Mouse (Mus musculus) right cerebral cortex, postnatal 25 days (tissue): ENCODE data around the gene Pde4dip.

ENCODE experiments used
- DNase-seq: peaks from one replicate; pipeline ENCODE4 v3.0.0; 2022

The Pde4dip gene

DNA sequence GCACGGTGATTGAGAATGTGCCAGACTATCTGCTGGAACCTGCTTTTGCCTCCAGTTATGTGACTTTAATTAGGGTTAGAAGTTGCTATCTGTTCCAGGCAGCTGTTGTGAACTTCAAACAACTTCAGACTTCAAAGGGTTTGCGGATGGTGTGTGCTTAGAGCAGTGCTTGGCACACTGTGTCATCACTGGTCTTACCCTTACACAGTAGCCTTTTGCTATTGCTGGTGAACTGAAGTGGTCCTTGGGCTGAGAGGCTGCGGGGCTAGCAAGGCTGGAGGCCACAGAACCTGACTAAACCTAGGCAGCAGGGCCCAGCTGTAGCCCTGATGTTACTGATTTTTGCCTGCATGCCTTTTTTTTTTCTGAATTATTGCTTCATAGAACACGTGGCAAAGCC, 154.2 kb downstream of the Pde4dip start:
- DNase-seq: no peak

DNA sequence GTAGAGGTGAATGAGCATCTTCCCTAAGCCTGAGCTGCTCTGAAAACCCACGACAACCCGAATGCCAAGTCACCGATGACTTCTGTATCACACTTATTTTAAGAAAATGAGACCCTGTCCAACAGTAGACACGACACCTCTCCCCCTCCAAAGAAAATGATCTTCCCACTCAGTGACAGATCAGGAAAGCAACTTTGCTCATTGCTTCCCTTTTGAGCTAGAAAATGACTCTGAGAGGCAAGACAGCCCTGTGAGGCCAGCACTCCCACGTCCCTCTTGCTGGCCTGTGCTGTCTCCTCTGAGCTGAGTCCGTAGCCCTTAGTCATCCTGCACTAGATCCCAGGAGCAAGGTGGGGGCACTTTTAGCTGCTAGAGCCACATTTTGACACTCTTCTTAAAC, 155.9 kb downstream of the Pde4dip start:
- no peak for DNase-seq

DNA sequence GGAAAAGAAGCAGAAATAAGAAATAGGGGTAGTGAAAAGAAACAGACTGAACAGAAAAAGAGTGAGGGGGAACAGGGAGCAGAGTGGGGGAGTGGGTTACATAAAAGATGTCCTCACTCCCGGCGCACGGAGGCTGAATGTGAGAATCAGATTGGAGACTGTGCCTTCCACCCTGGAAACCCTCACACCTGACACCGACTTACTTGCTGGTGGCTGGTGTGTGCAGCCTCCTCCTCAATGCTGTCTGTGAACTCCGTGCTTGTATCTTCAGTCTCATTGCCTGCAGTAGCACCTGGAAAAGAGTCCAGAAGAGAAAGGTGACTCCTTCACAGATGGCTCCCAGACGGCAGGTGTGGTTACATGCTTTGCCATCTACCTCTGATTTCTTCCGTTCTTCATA, 157.9 kb downstream of the Pde4dip start:
- DNase-seq: no peak

DNA sequence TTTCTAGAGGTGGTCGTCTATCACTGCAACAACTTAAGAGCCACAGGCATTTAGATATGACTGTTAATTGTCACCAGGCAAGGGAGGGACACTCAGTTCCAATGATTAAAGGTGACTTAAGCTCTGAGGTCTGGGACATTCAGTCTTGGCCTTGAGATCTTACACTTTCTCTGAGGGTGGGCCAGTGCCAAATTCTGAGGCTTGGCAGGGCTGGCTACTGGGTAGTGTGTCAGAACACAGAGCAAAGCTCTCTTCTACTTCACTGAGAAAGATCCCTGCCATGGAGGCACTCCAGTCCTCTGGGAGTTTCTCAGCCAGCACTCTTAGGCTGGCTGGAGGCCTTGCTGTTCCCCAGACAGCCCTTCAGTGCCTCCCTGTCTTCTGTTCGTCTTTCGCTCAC, 158.4 kb downstream of the Pde4dip start:
- DNase-seq: no peak

DNA sequence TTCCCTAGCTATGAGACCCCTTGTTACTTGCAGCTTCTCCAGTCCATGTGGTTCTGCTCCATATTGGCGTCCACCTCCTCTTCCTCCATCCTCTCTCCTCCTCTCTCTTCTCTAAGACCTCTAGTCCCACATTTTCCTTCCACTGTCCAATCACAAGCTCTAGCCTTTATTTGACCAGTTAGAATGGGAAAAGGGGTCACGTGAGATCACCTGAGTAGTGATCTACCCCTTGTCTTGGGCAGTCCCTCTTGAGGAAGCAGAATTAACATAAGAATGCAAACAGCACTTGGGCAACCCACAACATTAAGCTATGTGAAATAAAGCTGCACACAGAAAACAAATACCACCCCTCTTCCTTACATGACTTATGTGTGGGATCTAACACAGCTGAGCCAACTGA, 160.7 kb downstream of the Pde4dip start:
- no peak for DNase-seq

DNA sequence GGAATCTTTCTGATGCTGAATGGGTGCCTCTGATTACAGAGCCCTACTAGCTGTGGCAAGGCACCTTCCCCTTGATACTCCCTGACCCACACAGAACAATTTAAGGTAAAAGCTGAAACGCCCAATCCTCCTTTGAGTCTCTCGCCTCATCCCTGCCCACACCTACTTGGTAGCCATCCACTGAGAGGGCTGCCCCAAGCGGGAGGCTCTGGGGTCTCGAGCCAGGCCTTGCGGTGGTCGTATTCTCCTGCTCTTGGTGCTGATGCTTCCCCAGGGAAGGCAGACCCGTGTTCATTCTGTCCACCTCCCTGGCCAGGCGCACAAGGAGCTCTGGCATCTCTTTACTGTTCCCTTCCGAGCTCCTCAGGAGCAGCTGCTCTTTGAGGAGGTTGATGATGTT, 169.4 kb downstream of the Pde4dip start:
- DNase-seq: no peak

DNA sequence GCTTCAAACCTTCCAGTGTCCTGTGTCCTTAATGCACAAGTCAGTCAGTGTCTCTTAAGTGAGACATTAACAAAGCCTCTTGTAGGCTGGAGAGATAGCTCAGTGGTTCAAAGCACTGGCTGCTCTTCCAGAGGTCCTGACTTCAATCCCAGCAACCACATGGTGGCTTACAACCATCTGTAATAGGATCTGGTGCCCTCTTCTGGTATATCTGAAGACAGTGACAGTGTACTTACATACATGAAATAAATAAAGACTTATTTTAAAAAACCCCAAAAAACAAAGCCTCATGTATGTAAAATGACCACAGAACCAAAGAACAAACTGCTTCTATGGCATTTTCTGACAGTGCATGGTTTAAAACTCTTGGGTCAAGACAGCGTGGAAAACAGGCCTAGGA, 172.6 kb downstream of the Pde4dip start:
- no peak for DNase-seq

DNA sequence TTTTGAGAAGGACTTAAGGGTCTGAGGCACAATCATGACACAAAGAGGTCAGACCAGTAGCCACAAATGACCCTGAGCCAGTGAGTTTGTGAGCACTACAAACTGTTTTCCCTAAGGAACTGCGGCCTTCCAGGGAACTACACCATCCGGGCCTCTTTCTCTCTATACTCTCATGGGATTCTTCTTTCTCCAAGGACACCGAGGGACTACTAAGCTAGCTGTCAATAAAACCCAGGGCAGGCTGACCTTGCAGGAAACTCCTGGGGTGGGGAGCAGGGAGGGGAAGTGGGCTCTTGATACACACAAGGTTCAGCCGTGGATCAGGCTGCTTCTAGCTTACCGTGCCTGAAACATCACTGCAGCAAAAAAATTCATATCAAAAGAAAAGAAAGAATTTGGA, 177.6 kb downstream of the Pde4dip start:
- DNase-seq: no peak

DNA sequence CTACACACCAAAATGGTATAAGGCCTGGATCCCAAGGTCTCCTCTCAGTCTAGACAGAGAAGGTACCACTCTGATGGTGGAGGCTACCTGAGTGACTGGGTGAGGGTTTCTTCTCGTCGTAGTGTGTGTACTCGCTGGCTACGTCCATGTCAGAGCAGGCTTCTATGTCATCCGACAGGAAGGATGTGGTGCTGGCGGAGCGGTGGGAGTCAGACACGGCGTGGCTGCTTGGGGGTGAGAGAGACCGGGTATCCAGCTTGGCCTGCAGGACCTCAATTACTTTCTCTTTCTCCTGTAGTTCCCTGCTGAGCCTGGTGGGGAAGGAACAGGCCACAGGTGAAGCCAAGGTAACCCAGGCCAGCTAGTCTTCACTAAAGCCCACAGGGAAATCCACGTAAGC, 178.4 kb downstream of the Pde4dip start:
- no peak for DNase-seq

DNA sequence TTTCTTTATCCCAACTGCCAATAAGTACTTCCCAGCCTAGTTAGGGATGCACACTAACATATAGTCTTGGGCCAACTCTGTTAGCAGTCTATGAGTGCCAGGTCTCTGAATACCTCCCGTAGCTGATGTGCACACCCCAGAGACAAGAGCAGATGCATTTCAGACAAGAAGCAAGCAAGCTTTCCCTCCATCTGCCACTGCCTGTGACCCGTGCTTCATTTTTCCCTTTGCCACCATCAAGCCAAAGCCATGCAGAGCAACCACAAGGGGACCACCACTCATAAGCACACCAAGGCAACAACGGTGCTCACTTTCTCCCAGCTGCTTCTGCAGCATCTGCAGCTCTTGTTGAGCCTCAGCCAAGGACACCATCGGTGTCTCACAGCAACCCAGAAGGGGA, 181.9 kb downstream of the Pde4dip start:
- DNase-seq: no peak

DNA sequence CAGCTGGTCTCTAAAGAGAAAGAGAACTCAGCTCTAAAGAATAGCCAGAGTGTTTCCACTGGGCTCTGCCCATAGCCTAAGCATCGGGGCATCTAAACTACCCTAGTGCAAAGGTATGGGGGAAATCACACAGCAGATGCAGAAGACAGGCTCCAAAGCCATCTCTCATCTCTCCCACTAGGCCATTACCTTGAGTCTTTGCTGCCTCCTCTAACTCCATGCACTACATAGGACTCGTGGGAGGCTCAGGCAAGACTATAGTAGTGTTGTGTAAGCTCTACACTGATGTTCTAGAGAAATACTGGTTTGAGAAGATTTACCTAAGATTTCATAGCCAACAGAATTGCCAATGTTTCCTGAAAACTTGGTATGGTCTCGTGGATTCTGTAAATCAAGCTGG, 183.0 kb downstream of the Pde4dip start:
- no peak for DNase-seq

DNA sequence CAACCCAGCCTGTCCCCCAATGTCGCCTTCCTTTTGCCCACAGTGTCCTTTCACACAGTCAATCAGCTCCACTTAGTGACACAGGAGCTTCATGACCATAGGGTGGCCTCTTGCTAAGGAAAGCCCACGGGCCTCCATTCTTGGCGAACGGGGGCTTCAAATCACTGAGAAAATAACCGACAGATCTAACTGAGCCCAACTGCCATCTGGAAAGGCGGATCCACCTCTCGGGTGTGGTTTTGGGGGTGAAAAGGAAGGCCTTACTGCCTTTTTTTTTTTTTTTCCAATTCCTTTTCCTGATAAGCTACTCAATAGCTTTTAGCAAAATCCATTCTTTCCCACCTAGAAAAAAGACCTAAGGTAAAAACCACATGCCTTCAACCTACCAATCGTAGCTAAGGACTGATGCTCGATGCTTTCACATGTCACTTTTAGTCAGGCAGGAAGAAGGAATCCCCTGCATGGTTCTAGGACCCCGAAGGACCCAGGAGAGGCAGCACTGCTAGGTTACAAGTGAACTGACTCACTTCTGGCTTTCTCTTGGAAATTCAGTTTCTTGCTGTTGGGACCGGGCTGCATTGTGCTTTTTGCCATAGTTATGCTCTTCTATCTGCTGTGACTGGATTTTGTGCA, 185.9 kb downstream of the Pde4dip start:
- DNase-seq: no peak

DNA sequence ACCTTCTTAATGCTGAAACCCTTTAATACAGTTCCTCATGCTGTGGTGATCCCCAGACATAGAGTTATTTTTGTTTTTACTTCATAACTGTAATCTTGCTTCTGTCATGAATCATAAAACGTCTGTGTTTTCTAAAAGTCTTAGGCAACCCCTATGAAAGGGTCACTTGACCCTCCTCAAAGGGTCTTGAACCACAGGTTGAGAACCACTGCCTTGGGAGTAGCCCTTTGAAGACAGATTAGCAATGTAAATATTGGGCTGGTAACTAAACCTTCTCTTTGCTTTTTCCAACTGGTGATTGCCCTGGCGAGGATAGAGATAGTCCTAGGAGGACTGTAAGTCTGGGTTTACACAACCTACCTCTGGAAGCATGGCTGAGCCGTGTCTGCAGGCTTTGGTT, 187.3 kb downstream of the Pde4dip start:
- no peak for DNase-seq

DNA sequence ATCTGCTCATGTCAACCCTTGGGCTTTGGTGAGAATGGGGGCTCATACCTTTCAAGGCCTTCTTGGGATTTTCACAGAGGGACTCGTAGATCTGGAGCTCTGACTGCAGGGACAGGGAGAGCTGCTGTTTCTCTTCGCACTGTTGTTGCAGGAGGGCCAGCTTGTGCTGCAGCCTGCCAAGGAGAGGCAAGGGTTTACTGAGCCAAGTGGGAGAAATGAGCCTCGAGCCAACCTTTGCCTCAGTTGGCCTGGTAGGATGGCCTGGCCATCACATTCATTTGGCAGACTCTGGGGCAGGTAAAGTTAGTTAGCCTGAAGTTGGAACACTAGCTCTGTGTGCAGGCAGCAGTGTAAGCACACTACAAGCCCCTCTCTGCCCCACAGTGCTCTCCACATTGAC, 189.4 kb downstream of the Pde4dip start:
- no peak for DNase-seq

DNA sequence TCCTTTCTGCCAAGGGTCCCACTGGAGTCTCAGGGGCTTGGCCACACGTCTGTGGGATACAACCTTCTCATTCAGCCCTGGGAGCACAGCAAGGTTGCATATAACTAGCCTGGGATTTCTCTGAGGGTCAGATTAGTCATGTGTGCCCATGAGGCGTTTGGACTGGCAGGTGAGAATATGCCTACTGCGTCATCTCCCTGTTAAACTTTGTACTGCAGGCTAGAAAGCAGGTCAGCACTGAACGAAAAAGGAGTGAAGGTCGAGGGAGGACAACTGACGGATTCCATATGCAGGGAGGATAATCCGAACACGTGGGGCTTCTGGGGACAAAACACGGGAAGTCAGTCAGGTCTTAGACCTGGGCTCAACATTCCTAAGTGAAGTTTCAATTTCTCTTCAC, 191.2 kb downstream of the Pde4dip start:
- no peak for DNase-seq

DNA sequence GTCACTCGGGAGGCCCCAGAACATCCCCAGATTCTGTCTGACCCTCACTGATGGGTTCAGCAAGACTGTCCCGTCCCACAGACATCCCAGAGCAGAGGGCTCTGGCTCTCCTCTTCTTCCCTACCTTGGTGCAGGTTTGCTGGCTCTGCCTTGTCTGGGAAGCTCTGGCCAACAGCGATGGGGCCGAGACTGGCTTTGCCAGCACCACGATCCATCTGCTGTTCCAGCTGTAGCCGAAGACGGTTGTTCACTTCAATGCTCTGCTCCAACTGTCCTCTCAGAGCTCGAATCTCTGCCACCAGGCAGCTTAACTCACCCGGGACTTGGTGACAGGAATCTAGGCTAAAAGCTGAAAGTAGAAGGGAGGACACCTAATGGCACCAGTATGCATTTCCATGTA, 191.6 kb downstream of the Pde4dip start:
- DNase-seq: no peak

DNA sequence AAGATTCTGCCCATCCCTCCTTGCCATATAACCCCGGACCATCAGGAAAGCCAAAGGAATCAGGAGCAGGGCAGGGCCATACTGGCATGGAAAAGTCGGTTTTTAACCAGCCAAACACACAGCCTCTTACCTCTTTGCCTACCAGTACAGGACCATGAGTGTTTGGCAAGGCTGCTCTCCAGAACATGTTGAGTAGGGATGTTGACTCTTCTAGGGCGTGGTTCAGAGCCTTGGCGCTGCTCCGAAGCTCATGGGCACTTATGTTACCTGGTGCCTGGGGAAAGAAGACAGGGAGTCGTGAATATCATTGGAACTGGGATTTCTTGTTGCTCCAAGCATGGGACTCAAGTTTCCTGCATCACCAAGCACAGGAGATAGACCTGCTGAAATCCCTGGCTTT, 194.7 kb downstream of the Pde4dip start:
- no peak for DNase-seq

DNA sequence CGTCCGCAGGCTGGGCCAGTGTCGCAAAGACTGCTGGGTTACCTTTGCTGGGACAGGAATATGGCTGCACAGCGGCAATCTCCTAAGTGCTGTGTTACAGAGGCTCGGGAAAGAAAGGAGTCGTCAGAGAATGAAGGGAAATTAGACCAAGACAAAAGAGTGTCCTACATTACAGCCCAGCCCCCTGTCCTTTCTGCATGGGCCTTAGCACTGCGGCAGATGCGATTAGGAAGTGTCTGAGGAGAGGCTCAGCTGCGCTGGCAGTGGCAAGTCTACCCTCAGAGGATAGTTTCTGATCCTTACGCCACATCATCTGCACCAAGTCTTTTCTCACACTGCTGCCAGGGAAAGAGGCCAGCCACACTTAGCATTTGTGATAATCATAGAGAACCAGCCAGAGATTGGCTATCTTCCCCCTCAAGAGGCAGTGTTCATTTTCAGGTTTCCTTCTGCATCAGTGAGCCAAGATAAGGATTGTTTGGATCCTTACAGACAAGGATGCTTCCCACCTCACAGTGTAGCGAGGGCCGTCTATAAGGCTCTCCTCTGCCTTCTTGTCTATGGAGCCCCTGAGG, 197.0 kb downstream of the Pde4dip start:
- DNase-seq: no peak

DNA sequence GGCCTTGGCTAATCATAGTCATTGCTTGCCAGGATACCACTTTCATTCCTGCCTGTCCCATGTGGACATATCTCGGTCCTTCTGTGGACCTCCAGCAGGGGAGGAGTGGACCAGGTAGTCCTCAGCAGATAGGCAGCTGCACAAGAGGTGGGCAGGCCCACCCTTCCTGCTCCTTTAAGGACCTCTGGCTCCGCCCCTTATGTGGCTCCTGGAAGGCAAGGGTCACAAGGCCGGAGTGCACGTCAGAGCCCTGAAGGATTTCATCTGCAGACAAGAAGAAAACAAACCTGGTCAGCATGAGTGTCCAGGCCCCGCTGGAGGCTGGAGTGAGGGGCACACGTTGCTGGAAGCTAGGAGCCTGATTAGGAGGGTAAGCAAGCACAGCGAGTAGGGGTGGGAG, 197.9 kb downstream of the Pde4dip start:
- no peak for DNase-seq

DNA sequence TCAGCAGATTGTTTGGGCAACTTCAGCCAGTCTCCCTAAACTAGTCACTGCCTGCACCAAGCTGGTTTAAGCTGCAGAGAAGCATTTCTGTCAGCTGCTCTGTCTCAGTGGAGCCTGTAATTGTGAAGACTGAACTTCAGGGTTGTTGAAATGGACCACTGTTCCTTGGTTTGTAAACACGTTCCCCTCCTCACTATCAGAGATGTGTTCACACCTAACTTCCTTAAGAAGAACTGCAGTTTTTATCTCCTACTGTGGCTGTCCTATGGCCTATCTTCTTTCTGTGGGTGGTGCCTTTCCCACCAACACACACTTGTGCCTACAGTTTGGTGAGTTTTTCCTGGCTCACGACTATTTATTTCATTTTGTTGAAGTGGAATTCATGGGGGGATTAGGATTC, 199.2 kb downstream of the Pde4dip start:
- DNase-seq: no peak

DNA sequence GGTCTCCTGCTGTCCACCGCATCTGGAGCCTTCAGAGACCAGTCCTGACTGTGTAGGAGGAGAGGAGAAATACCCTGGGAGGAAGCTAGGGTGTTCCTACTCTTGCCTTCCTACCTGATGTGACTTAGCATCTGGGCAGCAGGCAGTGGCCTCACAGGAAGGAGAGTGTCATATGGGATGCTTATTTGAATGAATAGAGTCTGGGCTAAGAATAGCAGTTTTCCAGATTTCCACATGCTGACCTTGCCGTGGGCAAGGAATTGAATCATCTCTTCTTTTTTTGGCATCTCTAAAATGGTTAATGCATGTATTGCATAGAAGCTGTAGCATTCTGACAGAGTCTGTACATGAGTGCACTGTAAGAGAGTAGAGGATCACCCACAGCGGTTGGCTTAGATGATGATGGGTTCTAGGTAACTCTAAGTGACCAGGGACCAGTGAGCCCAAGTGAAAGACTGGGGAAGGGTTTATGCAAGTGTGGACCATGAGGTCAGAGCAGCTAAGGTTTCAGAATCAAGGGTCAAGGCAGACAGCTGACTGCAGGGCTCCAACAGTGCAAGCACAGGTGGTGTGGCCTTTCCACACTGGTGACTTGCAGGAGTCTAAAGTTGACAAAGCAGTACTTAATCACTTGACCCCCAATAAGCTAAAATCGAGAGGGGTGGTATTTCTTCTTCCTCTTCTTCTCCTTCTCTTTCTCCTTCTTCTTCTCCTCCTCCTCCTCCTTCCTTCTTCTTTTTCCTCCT, 202.0 kb downstream of the Pde4dip start:
- DNase-seq: no peak

DNA sequence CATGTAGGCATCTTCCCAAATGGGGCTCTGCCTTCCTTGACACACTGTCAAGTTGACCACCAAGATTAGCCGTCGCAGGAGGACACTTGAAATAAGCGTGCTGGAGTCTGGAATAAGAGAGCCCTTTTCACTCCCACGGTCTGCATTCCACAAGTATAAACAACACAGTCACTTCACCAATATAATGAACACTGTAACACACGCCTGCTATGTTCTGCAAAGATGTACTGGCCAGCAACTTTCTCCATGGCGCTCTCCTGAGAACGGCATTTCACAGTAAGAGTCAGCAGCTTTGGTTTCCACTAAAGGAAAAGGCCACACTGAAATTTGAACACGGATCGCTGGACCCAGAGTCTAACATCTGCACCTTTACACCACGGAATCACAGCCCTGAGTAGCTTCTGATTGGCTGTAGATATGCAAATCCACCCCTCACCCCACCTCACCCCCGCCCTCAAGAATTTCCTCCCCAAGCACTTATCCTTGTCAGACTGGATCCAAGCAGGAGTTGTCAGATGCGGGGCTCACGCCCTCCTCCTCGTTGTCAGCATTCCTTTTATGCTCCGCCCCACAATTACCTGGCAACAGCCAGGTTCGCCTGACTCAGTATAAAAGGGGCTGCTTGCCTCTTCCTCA, 204.8 kb downstream of the Pde4dip start:
- no peak for DNase-seq

DNA sequence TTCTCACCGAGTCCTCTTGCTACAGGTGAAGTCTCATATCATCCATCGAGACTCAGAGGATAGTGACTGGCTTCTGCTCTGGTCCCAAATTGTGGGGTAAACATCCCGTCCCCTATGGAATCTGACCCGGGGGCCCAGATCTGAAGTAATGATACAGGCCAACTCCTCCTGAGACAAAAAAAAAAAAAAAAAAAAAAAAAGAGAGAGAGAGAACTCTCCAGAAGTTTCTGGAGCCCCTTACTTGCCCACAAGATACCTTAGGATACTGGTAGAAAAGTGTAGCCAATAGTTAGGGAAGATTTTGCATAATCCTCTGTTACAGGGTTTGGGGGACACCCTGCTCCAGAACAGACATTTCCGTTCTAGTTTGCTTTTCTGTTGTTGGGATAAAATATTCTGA, 205.9 kb downstream of the Pde4dip start:
- DNase-seq: no peak

DNA sequence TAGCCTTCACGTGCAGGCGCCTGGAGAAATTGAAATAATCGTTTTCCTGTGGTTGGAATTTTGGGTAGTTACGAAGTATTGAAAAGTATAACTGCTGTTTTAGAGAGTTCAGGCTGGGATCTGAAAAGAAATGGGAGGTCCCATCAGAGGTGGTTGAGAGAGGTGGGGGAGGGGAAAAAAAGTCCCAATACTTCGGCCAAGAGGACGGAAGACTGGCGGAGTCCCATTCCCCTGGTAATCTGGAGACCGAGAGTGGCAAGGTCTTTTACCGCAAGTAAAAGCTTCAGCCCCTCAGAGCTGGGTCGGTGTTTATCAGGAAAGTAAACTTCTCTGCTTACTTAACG, 206.4 kb downstream of the Pde4dip start:
- DNase-seq: no peak
